Mouse (Mus musculus) C2C12 (cell line): ENCODE measurements around the gene Plxnb1. TPM values are rescaled to one million over a fixed set of nuclear protein-coding genes. Genes with fewer than 3 reads are reported as not detected.

Experiments used
- H3K27me3 ChIP-seq: one replicate; pipeline ENCODE4 v1.6.1; 2011; ENCODE audit not compliant: control insufficient read depth, insufficient read depth, insufficient read length
- H3K36me3 ChIP-seq: one replicate; pipeline ENCODE4 v1.6.1; 2011; ENCODE audit not compliant: control insufficient read depth, insufficient read depth
- H3K4me3 ChIP-seq: one replicate; pipeline ENCODE4 v1.5.1; 2011; ENCODE audit warnings: mild to moderate bottlenecking, control low read depth; ENCODE audit not compliant: poor library complexity, insufficient read depth, severe bottlenecking
- H3K79me2 ChIP-seq: one replicate; pipeline ENCODE4 v1.6.1; 2011; ENCODE audit not compliant: control insufficient read depth, insufficient read depth
- H3K79me3 ChIP-seq: one replicate; pipeline ENCODE4 v1.6.1; 2011; ENCODE audit warnings: low read depth, control low read depth
- H3ac ChIP-seq: one replicate; pipeline ENCODE3; 2011; ENCODE audit warnings: low read depth; ENCODE audit not compliant: control insufficient read depth, insufficient read length
- CEBPB ChIP-seq: IDR thresholded peaks from one replicate; pipeline ENCODE4 v1.6.1; 2011; ENCODE audit warnings: low read depth, mild to moderate bottlenecking, control low read depth, moderate library complexity
- CTCF ChIP-seq: IDR thresholded peaks from one replicate; pipeline ENCODE4 v1.5.1; 2011; ENCODE audit not compliant: control insufficient read depth, insufficient read depth, insufficient read length
- FOSL1 ChIP-seq: IDR thresholded peaks from one replicate; pipeline ENCODE4 v1.8.0; 2011; ENCODE audit warnings: mild to moderate bottlenecking, low read length; ENCODE audit not compliant: poor library complexity, insufficient read depth, severe bottlenecking
- MAX ChIP-seq: IDR thresholded peaks from one replicate; pipeline ENCODE4 v1.6.1; 2011; ENCODE audit warnings: mild to moderate bottlenecking, control low read depth
- MYOD1 ChIP-seq: IDR thresholded peaks from one replicate; pipeline ENCODE4 v1.6.1; 2011; ENCODE audit warnings: low read depth; ENCODE audit not compliant: control insufficient read depth, insufficient read length
- MYOG ChIP-seq: IDR thresholded peaks from one replicate; pipeline ENCODE4 v1.6.1; 2011; ENCODE audit not compliant: control insufficient read depth, insufficient read length; ENCODE audit errors: extremely low read depth
- USF1 ChIP-seq: IDR thresholded peaks from one replicate; pipeline ENCODE4 v1.6.1; 2011; ENCODE audit warnings: low read depth, mild to moderate bottlenecking, control low read depth, moderate library complexity
- polyA plus RNA-seq: library from polyadenylated mRNA; unstranded; fragments of >200 nt; fragmentation: generic; extraction: Trizol; gene quantifications from one replicate; pipeline ENCODE4 v1.2.1, GENCODE M21; 2012; ENCODE audit warnings: missing spikeins

Gene Plxnb1
- polyA plus RNA-seq, 1 experiment = 9.1 TPM

DNA sequence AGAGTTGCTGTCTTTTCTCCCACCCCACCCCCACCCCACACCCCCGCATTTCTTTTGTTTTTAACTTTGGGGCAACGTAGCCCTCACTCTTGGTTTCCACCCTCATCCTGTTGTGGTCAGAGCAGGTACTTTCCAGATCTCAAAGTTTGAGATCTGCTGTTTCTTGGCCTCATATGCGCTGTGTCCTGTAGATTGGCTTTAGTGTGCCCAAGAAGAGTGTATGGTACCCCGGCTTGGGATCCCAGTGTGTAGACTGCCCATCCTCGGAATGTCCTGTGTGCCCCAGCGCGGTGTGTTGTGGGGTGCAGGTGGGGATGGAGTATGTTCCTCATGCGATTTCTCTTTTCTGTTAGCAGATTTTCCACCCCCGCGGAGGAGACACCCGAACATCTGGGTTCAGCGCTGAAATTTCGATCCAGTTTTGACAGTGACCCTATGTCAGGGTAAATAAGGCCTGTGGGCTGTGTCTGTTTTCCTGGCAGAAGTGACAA, 44.1 kb upstream of the Plxnb1 start:
- Histone ChIP-seq H3K79me3 (no peaks in the 10 kb centered on the region), H3K36me3 (peaks cover 8% of the 10 kb centered on the region), H3K4me3 (no peak overlapping the region), H3K79me2 (peaks cover 7% of the 10 kb centered on the region), H3ac (no peak overlapping the region), H3K27me3 (no peaks in the 10 kb centered on the region)
- TF ChIP-seq MAX (no peak), MYOG (no peak), CEBPB (no peak), CTCF (no peak), MYOD1 (no peak), USF1 (no peak), FOSL1 (no peak)

DNA sequence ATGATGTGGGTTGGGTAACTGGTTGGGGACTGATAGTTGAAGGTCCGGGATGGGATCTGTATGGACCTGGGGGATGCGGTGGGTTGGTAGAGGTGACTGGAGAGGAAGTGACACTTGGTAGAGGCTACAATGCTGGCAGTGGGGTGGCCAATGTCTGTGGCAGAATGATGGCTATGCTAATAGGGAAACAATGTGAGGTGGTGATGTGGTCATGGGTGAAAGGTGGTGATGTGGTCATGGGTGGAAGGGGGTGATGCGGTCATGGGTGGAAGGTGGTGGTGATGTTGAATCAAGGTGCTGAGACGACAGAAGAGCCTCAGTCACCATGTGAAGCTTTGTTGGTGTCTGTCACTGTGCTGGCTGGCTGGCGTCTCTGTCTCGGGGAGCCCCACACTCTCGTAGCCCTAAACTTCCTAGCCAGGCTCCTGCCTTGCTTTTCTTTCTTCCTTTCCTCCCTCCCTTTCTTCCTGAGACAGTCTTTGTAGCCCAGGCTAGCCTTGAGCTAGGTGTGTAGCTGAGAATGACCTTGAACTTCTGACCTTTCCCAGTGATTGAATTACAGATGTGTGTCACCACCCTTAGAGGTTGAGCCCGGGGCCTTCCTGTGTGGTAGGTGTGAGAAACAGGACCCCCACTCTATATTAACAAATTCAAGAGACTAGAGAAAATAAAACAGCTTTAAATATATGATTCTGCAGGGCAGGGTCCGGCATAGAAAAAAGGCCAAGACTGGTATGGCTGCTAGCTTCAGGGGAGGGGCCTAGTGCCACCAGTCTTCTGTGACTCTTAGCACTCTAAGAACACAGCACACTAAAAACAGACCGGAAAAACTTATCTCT, 43.3 kb upstream of the Plxnb1 start:
- no peak for TF ChIP-seq MAX
- TF ChIP-seq CEBPB = no peak
- TF ChIP-seq MYOD1 = no peak
- TF ChIP-seq USF1 = no peak
- TF ChIP-seq MYOG = no peak
- TF ChIP-seq FOSL1 = no peak
- TF ChIP-seq CTCF = no peak
- Histone ChIP-seq H3K79me3 (no peaks in the 10 kb centered on the region), H3K4me3 (no peak overlapping the region), H3K79me2 (peaks cover 7% of the 10 kb centered on the region), H3K27me3 (no peaks in the 10 kb centered on the region), H3K36me3 (peaks cover 12% of the 10 kb centered on the region), H3ac (no peak overlapping the region)

DNA sequence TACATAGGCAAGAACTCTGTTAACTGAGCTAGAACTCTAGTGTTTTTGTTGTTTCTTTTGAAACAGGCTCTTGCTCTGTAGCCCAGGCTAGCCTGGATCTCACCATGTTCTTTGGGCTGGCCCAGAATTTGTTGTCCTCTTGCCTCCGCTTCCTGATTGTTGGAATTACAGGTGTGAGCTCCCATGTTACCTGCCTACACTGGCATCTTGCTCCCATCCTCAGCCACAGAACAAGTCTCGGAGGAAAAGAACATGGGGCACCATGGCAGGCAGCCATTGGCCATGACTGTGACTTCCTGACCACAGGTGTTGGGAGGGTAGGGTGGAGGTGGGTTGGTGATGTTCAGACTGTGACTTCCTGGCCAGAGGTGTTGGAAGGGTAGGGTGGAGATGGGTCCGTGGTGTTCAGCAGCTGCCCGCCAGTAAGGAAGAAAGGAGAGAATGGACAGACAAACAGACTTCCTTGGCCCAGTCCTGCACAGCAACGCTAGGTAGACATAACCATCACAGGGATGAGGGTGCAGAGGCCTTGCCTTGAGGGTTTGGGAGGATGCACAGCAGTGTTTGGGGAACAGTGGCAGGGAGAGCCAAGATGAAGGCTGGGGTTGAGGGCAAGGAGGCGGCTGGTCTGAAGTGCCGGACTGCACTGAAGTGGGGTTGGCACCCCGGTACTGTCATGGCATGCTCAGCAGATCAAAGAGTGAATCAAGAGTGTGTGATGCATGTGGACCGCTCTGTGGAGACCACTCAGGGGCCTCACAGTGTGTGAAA, 42.5 kb upstream of the Plxnb1 start:
- TF ChIP-seq CEBPB (no peak), MYOD1 (no peak)
- Histone ChIP-seq H3K4me3 (no peak overlapping the region), H3K79me2 (peaks cover 7% of the 10 kb centered on the region), H3ac (no peak overlapping the region), H3K79me3 (no peaks in the 10 kb centered on the region), H3K36me3 (peaks cover 19% of the 10 kb centered on the region), H3K27me3 (no peaks in the 10 kb centered on the region)

DNA sequence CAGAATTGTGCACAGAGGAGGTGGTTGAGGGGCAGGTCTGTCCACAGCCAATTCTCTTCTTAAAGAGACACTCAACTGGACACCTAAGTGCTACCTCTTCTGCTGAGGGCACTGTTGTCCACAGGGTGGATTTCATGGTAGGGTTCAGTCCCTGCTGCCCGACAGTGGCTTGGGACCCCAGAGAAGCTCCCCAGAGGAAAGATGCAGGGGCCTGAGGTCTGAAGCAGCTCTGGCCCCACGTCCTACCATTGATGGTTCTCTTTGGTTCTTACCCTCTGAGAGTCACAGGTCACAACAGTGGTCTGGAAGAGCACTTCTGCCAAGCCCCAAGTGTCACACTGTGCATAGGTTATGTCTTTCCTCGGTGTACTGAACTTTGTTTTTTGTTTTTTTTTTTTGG, 41.8 kb upstream of the Plxnb1 start:
- Histone ChIP-seq H3ac (no peak overlapping the region), H3K79me2 (peaks cover 7% of the 10 kb centered on the region), H3K4me3 (no peak overlapping the region), H3K36me3 (peaks cover 24% of the 10 kb centered on the region), H3K79me3 (no peaks in the 10 kb centered on the region), H3K27me3 (no peaks in the 10 kb centered on the region)
- TF ChIP-seq CEBPB (no peak), MAX (no peak), CTCF (no peak), USF1 (no peak), FOSL1 (no peak), MYOG (no peak), MYOD1 (no peak)

DNA sequence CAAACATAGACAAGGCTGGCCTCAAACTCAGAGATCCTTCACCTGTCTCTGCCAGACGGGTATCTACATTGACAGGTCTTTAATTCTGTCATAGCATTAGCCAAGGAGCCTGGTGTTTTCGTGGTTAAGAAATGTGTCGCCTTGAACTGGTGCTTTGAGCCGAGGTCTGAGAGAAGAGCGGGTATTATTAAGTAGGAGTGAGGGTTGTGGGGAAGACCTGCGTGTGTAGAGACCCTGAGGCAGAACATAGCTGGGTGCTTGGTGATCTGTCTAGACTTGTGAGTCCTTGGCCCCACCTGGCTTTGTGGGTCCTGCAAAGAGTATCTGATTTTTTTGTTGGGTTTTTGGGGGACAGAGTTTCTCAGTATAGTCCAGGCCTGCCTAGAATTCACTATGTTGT, 41.3 kb upstream of the Plxnb1 start:
- Histone ChIP-seq H3K27me3 (no peaks in the 10 kb centered on the region), H3K79me2 (peaks cover 7% of the 10 kb centered on the region), H3ac (no peak overlapping the region), H3K79me3 (no peaks in the 10 kb centered on the region), H3K36me3 (peaks cover 20% of the 10 kb centered on the region), H3K4me3 (no peak overlapping the region)
- TF ChIP-seq MYOD1 = no peak
- no peak for TF ChIP-seq USF1
- TF ChIP-seq FOSL1 = no peak
- TF ChIP-seq CTCF = no peak
- TF ChIP-seq MYOG = no peak
- TF ChIP-seq MAX = no peak
- no peak for TF ChIP-seq CEBPB
